15 mouse cellular contexts compared by ENCODE assay signal in the genomic region with DNA sequence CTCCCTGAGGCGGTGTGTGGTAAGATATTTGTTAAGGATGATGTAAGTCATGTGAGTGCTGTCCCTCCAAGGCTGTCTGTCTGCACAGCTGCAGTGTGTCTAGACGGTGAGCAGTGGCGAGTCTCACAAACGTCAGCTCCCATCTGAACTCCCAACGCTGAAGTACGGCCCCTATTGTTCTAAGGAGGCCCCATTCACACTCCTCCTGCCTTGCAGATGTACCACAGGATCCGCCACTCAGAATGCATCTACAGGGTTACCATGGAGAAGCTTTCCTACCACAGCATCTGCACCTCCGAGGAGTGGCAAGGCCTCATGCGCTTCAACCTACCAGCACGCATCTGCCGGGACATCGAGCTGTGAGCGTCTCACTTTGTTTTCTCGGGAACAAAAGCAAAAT. TPM values are rescaled to one million over a fixed set of nuclear protein-coding genes. Genes with fewer than 3 reads are reported as not detected.
DNase-seq lines count a peak whose midpoint lies in the region; ATAC-seq and TF ChIP-seq lines count a peak whose summit lies in the region.
"Had no signal": no experiment of that assay in that cellular context is flagged by ENCODE, and none has a peak within 500 bp of the region (broad histone marks: within the 10 kb centered on the region; RNA-seq: fewer than 3 reads in every experiment).

No protein-coding gene starts in this region.

- peak; percentile 84 for ATAC-seq in forebrain, embryonic 13.5 days
- peak; percentile 81 for ATAC-seq in midbrain, embryonic 12.5 days (ENCODE audit: low FRiP score, low read depth)
- ATAC-seq in granulocyte monocyte progenitor cell, adult 5-6 weeks (replicated peaks; ENCODE audit: poor library complexity, severe bottlenecking): no peak

- peak; percentile 9 for DNase-seq in ES-CJ7 (ENCODE audit: low read depth, low spot score)
- no peak for DNase-seq in ES-E14 (ENCODE audit: low read depth, low spot score)
- no peak for DNase-seq in MN1 (ENCODE audit: low spot score)
- no peak for DNase-seq in ovary, adult 18-20 months (ENCODE audit: low spot score)
- DNase-seq: adrenal gland, adult 8-10 months; cerebellum, adult 9-10 months; heart, postnatal 10 days; lung, postnatal 10 days; thymus, postnatal 25 days had no signal

- no peak overlapping the region for H3K4me3 ChIP-seq in ES-E14 (ENCODE audit: insufficient read depth in 1 of 2, low read depth in 1 of 2, low read length in 2 of 2, poor library complexity in 1 of 2, severe bottlenecking in 1 of 2)
- H3K4me3 ChIP-seq in forebrain, embryonic 13.5 days: no peak overlapping the region
- H3K4me3 ChIP-seq in midbrain, embryonic 12.5 days: no peak overlapping the region
- H3K4me3 ChIP-seq: kidney, embryonic 15.5 days; limb, embryonic 12.5 days; liver, embryonic 15.5 days had no signal

- H3K27me3 ChIP-seq in forebrain, embryonic 13.5 days: no peaks in the 10 kb centered on the region
- no peaks in the 10 kb centered on the region for H3K27me3 ChIP-seq in midbrain, embryonic 12.5 days
- H3K27me3 ChIP-seq: kidney, embryonic 15.5 days; limb, embryonic 12.5 days; liver, embryonic 15.5 days had no signal

- no peaks in the 10 kb centered on the region for H3K36me3 ChIP-seq in ES-E14 (ENCODE audit: control insufficient read depth, insufficient read depth, low read length, poor library complexity, severe bottlenecking)
- peaks cover 19% of the 10 kb centered on the region for H3K36me3 ChIP-seq in forebrain, embryonic 13.5 days (ENCODE audit: poor library complexity, severe bottlenecking)
- peaks cover 16% of the 10 kb centered on the region; the same call in 1 of the 2 replicates for H3K36me3 ChIP-seq in midbrain, embryonic 12.5 days
- H3K36me3 ChIP-seq: kidney, embryonic 15.5 days; limb, embryonic 12.5 days; liver, embryonic 15.5 days had no signal

- no peak overlapping the region for H3K4me2 ChIP-seq in forebrain, embryonic 13.5 days
- H3K4me2 ChIP-seq in midbrain, embryonic 12.5 days (replicated peaks): no peak overlapping the region
- H3K4me2 ChIP-seq: kidney, embryonic 15.5 days; limb, embryonic 12.5 days; liver, embryonic 15.5 days had no signal

- H3K9ac ChIP-seq in ES-E14 (ENCODE audit: insufficient read depth, low read depth, low read length, poor library complexity, severe bottlenecking): no peak overlapping the region
- no peak overlapping the region for H3K9ac ChIP-seq in forebrain, embryonic 13.5 days
- no peak overlapping the region for H3K9ac ChIP-seq in midbrain, embryonic 12.5 days (replicated peaks)
- H3K9ac ChIP-seq: kidney, embryonic 15.5 days; limb, embryonic 12.5 days; liver, embryonic 15.5 days had no signal

- 32% methylated on average over 14 of the region's 14 CpGs for WGBS in forebrain, embryonic 13.5 days
- 35% methylated on average over 14 of the region's 14 CpGs for WGBS in midbrain, embryonic 12.5 days

- in situ Hi-C loops in ES-E14 (cut with MboI; ENCODE audit: low sequenced_read_pairs in 2 of 2, unreplicated experiment in 2 of 2): no loop called here

- H3K27ac ChIP-seq in ES-E14 (ENCODE audit: insufficient read depth, low read depth, low read length, poor library complexity, severe bottlenecking): peak overlapping the region; percentile 15; the same call in 1 of the 2 replicates
- peak overlapping the region; percentile 46; the same call in 1 of the 2 replicates for H3K27ac ChIP-seq in forebrain, embryonic 13.5 days
- 0 out of 2 replicates have a peak overlapping the region, but pooled peaks have one; percentile 27 for H3K27ac ChIP-seq in midbrain, embryonic 12.5 days (replicated peaks)
- H3K27ac ChIP-seq: kidney, embryonic 15.5 days; limb, embryonic 12.5 days; liver, embryonic 15.5 days had no signal

- no peaks in the 10 kb centered on the region for H3K4me1 ChIP-seq in ES-E14 (ENCODE audit: control insufficient read depth in 2 of 2, insufficient read depth in 2 of 2, low read length in 2 of 2, poor library complexity in 1 of 2)
- H3K4me1 ChIP-seq in forebrain, embryonic 13.5 days: peaks cover 23% of the 10 kb centered on the region
- H3K4me1 ChIP-seq in midbrain, embryonic 12.5 days: peaks cover 16% of the 10 kb centered on the region; the same call in 1 of the 2 replicates
- H3K4me1 ChIP-seq: kidney, embryonic 15.5 days; limb, embryonic 12.5 days; liver, embryonic 15.5 days had no signal

- H3K9me3 ChIP-seq in ES-E14 (ENCODE audit: control insufficient read depth, insufficient read depth, low read depth, low read length): no peaks in the 10 kb centered on the region
- no peaks in the 10 kb centered on the region for H3K9me3 ChIP-seq in forebrain, embryonic 13.5 days (replicated peaks)
- H3K9me3 ChIP-seq in midbrain, embryonic 12.5 days: no peaks in the 10 kb centered on the region
- H3K9me3 ChIP-seq: kidney, embryonic 15.5 days; limb, embryonic 12.5 days; liver, embryonic 15.5 days had no signal

TF ChIP-seq in ES-E14, 5 proteins besides CTCF, POLR2A, EP300 and RAD21:
- no peak for TF ChIP-seq CHD2 (IDR thresholded peaks at IDR 0.05; ENCODE audit: low read depth, low read length)
- TF ChIP-seq ZNF384 (IDR thresholded peaks at IDR 0.05; ENCODE audit: low read depth, low read length): no peak
- no peak for TF ChIP-seq MAFK (IDR thresholded peaks at IDR 0.05; ENCODE audit: insufficient read depth, low read depth, low read length)
- TF ChIP-seq ZC3H11A (IDR thresholded peaks at IDR 0.05; ENCODE audit: borderline replicate concordance, low read depth, low read length): no peak
- no peak for TF ChIP-seq HCFC1 (IDR thresholded peaks at IDR 0.05; ENCODE audit: borderline replicate concordance, insufficient read depth, low read length)

RNA-seq across cellular contexts. Expression of a gene that starts 26.5 kb away (rescaled TPM):
- 0.22 and 0.74 TPM in 2 replicates for total RNA-seq in ES-E14 (2012; rRNA removed)
- polyA plus RNA-seq in forebrain, embryonic 13.5 days (2015; fragmentation: Nextera tagmentation; extraction: Ambion mirVana): 2.1 and 2.4 TPM in 2 replicates
- 3.2 and 3.6 TPM in 2 replicates for polyA plus RNA-seq in midbrain, embryonic 12.5 days (2016; fragmentation: Nextera tagmentation; extraction: Ambion mirVana)
- total RNA-seq in granulocyte monocyte progenitor cell, adult 5-6 weeks (2014; fragmentation: Nextera tagmentation): 5.2 and 5.3 TPM in 2 replicates
- 6.5 and 7.9 TPM in 2 replicates for total RNA-seq in granulocyte monocyte progenitor cell, adult 5-6 weeks (2017)
